Mouse (Mus musculus) midbrain, embryonic 10.5 days (tissue): ENCODE measurements at regions not wholly inside any gene's neighbourhood (a gene's known extent, or its start where the extent isn't known, plus 50 kb on each side); places are given as distances from the start of the nearest gene placed in this dataset.

Experiments
- DNase-seq: peaks from one replicate; pipeline ENCODE4 v3.0.0-alpha.2; 2017; ENCODE audit warnings: low spot score
- H3K27ac ChIP-seq: fragments of 300-500 bp; sonication (generic); replicated peaks from 2 replicates; pipeline ENCODE4 v1.5.1; 2016; ENCODE audit warnings: mild to moderate bottlenecking
- H3K27me3 ChIP-seq: fragments of 300-500 bp; sonication (generic); 2 replicates; pipeline ENCODE4 v1.6.1; 2016; ENCODE audit warnings: low read depth, mild to moderate bottlenecking; ENCODE audit not compliant: poor library complexity, severe bottlenecking
- H3K36me3 ChIP-seq: fragments of 300-500 bp; sonication (generic); 2 replicates; pipeline ENCODE4 v1.6.1; 2016; ENCODE audit warnings: mild to moderate bottlenecking, moderate library complexity
- H3K4me1 ChIP-seq: fragments of 300-500 bp; sonication (generic); 2 replicates; pipeline ENCODE4 v1.6.1; 2016
- H3K4me3 ChIP-seq: fragments of 300-500 bp; sonication (generic); 2 replicates; pipeline ENCODE4 v1.5.1; 2016; ENCODE audit warnings: mild to moderate bottlenecking, moderate library complexity
- H3K9me3 ChIP-seq: fragments of 300-500 bp; sonication (generic); replicated peaks from 2 replicates; pipeline ENCODE4 v1.6.1; 2016; ENCODE audit warnings: mild to moderate bottlenecking
- WGBS: fragments of 180-500 bp; shearing (Covaris S2); methylation state at CpG from one replicate; pipeline ENCODE4 v1.1.7; 2016; 5-methylcytosine and 5-hydroxymethylcytosine counted together

- WGBS, result 70% methylated on average over 2 of the region's 2 CpGs
- Histone ChIP-seq H3K4me1 (peaks cover 5% of the 10 kb centered on the region; the same call in 1 of the 2 replicates), H3K9me3 (no peaks in the 10 kb centered on the region), H3K27ac (0 out of 2 replicates have a peak overlapping the region, but pooled peaks have one; percentile 13), H3K36me3 (no peaks in the 10 kb centered on the region), H3K4me3 (no peak overlapping the region), H3K27me3 (no peaks in the 10 kb centered on the region)
- no peak for DNase-seq
Observed at GRCm38 (mm10) chr14:90600554-90600953, 2129.4 kb upstream of the Pcdh20 start.
